Mouse (Mus musculus) megakaryocyte-erythroid progenitor cell, adult 5-6 weeks (primary cell): ENCODE measurements around the gene Calr3. TPM values are rescaled to one million over a fixed set of nuclear protein-coding genes. Genes with fewer than 3 reads are reported as not detected.

Experiments used
- ATAC-seq: replicated peaks from 2 replicates; pipeline ENCODE4 v1.8.0; 2016; ENCODE audit warnings: mild to moderate bottlenecking, inconsistent platforms; ENCODE audit not compliant: severe bottlenecking, poor library complexity, low FRiP score, low TSS enrichment
- total RNA-seq, 2 experiments: library from RNA; stranded (forward) in 1 of 2; stranded (reverse) in 1 of 2; fragments of 200-1000, 215-1000 nt in 1 of 2; fragments of >200 nt in 1 of 2; fragmentation: Nextera tagmentation in 1 of 2; gene quantifications; 2 replicates each; pipeline ENCODE4 v1.2.3; 2014 to 2017

Calr3 gene
- total RNA-seq, 2 experiments from 2014 or later = 0.79 to 6.2 TPM

DNA sequence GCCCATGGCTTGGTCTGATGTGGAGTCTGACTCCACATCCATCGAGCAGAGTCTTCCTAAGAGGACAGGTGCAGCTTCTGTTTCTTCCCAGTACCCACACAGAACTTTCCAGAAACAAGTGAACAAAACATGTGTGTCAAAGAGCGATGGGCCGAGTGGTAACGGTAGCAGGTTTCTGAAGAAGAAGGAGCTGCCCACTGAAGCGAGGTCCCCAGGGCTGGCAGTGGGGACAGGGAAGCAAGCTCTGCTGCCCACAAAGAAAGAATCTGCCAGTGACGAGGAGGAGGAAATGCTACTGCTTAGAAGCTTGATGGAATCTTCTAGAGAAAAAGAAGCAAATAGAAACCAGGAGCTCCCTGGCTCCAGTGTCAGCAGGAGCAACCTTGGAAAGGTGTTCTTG is 1.4 kb upstream of the Calr3 start:
- ATAC-seq = no peak

DNA sequence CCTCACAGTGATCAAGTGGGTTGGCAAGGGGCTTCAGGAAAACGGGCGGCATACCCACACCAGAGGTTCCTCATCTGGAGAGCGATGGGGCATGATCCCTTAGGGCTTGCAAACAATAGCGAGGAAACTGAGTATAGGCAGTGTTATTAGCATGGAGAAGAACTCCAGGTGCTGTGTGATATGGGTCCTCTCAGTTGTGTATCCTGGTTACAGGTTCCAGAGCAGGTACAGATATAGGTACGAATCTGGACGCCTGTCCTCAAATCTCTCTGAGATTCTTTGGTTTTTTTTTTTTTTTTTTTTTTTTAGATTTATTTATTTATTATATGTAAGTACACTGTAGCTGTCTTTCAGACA is 302 bp upstream of the Calr3 start:
- ATAC-seq = no peak

DNA sequence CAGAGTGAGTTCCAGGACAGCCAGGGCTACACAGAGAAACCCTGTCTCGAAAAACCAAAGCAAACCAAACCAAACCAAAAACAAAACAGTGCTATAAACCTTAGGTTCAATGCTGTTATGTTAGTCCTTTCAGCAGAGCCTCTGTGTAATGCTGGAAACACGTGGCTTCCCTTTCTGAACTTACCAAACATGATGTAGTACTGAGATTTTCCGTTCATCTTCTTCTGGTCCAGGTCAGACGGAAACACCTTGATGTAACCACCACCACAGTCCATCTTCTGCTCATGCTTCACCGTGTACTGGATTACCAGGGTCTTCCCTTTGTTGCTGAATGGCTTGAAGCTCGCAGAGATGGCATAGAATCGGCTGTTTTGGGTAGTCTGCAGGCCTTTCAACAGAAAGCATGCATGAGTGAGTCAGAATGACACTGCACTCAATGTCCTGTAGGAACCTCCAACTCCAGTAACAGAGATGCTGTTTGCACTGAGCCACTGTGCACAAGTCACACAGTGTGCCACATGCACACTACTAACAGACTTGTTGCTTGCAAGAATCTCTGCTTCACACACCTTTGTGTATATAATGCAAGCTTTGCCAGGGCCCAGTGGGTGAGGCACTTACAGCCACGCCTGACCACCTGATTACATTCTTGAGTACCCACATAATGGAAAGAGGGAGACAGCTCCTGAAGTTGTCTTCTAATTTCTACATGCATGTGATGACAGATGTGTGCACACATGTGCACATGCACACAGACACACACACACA is 5.2 kb downstream of the Calr3 start:
- ATAC-seq = no peak

GRCm38 (mm10) chr8:72434952-72435351 is 8.7 kb downstream of the Calr3 start:
- peak; percentile 84 for ATAC-seq

GRCm38 (mm10) chr8:72429676-72430075 is 14.0 kb downstream of the Calr3 start:
- no peak for ATAC-seq

GRCm38 (mm10) chr8:72422926-72423325 is 20.7 kb downstream of the Calr3 start:
- ATAC-seq = no peak

GRCm38 (mm10) chr8:72421362-72422335 is 22.0 kb downstream of the Calr3 start, which contains the start of gene Eps15l1:
Gene Eps15l1 (minus strand): TSS chr8:72421460.
- ATAC-seq = peak; percentile 95

- peak; percentile 41 for ATAC-seq
These were observed 22.9 kb downstream of the Calr3 start for GRCm38 (mm10) chr8:72420571-72421361.

GRCm38 (mm10) chr8:72418073-72418472 is 25.6 kb downstream of the Calr3 start:
- no peak for ATAC-seq

GRCm38 (mm10) chr8:72415252-72415651 is 28.4 kb downstream of the Calr3 start:
- ATAC-seq = 0 out of 2 replicates have a peak, but pooled peaks have one; percentile 16

GRCm38 (mm10) chr8:72413839-72414238 is 29.8 kb downstream of the Calr3 start:
- ATAC-seq = peak; percentile 90

- no peak for ATAC-seq
These were observed 34.2 kb downstream of the Calr3 start for GRCm38 (mm10) chr8:72409443-72409842.

- ATAC-seq = no peak
These were observed 35.8 kb downstream of the Calr3 start for GRCm38 (mm10) chr8:72407878-72408277.

DNA sequence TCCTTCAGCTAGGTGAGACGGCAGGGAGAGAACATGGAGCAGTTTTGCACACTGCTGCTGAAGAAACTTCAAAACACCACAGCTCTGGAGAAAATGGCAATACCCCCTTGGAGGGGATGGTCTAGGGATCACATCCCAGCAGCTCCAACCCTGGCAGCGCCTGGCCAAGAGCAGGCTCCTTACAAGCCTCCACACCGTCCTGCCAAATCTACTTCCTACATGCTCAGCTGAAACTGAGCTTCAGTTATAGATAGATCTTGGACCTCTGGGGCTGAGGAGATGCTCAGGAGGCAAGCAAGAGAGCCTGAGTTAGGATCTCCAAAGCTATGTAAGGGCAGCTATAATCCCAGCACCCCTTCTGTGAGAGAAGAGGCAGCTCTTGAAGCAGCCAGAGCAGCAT is 40.7 kb downstream of the Calr3 start:
- ATAC-seq = no peak

GRCm38 (mm10) chr8:72401381-72401780 is 42.3 kb downstream of the Calr3 start:
- ATAC-seq = no peak

DNA sequence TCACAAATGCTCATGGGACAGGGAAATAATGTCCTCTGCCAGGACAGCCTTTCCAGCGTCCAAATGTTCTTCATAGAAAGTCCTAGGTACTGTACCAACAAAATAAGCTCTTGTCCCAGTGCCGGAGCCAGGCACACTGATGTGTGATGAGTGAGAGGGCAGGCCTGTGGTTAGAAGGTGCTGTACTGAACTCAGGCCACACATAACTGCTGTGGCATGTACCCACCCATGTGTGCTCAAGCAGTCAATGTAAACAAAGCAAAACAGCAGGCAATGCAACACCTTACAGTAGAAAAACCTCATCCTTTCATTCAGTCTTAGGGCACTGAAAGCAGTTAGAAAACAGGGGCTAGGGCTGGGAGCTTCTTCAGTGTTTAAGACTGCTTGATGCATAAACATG is 57.9 kb downstream of the Calr3 start:
- ATAC-seq = no peak

DNA sequence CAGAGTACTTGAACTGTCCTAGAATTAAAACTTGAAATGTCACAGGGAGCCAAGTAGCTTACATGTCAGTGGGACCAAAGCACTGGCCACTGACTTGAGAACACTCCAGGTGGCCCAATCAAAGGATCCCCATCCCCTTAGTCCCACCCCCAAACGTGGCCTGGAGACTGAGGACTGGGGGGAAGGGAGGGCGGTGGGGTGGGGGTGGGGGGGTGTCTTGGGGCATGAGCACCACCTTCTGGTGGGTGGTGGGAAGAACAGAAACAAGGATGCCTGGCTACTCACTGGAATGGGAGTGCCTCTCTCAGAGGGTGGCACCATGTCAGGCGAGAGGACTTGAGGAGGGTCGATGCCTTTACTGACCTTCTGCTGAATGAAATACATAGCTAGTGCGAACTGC is 61.3 kb downstream of the Calr3 start:
- no peak for ATAC-seq

GRCm38 (mm10) chr8:72380656-72381055 is 63.0 kb downstream of the Calr3 start:
- no peak for ATAC-seq

DNA sequence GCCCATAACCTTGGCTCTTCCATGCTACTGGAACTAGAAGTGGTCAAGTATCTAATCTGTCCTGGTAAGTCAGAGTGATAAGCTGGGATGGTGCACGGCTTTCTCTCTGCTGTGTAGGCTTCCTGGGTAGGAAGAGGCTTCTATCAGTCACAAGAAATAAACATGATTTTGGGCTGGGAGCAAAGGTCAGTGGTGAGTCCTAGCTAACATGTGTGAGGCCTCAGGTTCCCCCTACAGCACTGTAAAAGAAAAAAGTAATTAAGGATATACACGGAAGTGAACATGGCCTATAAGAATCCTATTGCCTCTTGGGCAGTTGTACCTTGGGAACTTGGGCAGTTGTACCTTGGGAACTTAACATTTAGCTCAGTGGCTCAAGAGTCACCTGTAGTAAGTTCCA is 66.8 kb downstream of the Calr3 start:
- no peak for ATAC-seq

DNA sequence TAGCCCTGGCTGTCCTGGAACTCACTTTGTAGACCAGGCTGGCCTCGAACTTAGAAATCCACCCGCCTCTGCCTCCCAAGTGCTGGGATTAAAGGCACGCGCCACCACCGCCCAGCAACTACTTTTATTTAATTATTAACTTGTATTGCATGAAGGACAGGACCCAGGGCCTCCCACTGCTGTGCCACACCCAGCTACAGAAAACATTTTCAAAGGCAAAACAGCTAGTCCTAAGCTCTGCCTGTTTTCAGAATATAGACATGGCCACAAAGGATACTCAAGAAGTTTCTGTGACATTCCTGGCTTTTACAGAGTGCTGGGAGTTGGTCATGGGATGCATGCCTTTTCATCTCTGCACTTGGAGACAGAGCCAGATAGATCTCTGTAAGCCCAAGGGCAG is 67.4 kb downstream of the Calr3 start:
- no peak for ATAC-seq
